Mouse (Mus musculus): ENCODE results near the gene Dcaf4. TPM values are rescaled to one million over a fixed set of nuclear protein-coding genes. Genes with fewer than 3 reads are reported as not detected.

The Dcaf4 gene
- total and polyA plus RNA-seq, 3 experiments: 11.9 to 17.2 (median 13.6) TPM

GRCm38 (mm10) chr12:83524329-83524728 lies 4.1 kb downstream of the Dcaf4 start:
- Histone ChIP-seq H3K4me3 (no peak overlapping the region), H3K4me1 (ENCODE audit: control insufficient read depth, insufficient read depth, low read length) (peaks cover 2% of the 10 kb centered on the region; the same call in 1 of the 2 replicates), H3K27ac (peak overlapping the region; percentile 56), H3K79me2 (replicated peaks; ENCODE audit: control insufficient read depth, insufficient read depth, low read length) (no peaks in the 10 kb centered on the region), H3K36me3 (ENCODE audit: control insufficient read depth, insufficient read depth, low read length) (no peaks in the 10 kb centered on the region), H3K9ac (ENCODE audit: low read depth, low read length) (no peak overlapping the region), H3K27me3 (ENCODE audit: control insufficient read depth, insufficient read depth, low read length) (no peaks in the 10 kb centered on the region)
- peak in 1 of 2 experiments; percentile 18 for DNase-seq
- peak; percentile 50 for TF ChIP-seq CTCF (IDR thresholded peaks at IDR 0.05)
- TF ChIP-seq EP300 (IDR thresholded peaks at IDR 0.05; ENCODE audit: insufficient read depth, low read depth, low read length): no peak
- intact Hi-C loops (cut with DNase I): loop anchor here (5.0 kb wide), 1 partner anchor 58 kb away; no protein-coding TSS in a partner anchor
- 59% methylated on average over 5 of the region's 5 CpGs for WGBS

DNA sequence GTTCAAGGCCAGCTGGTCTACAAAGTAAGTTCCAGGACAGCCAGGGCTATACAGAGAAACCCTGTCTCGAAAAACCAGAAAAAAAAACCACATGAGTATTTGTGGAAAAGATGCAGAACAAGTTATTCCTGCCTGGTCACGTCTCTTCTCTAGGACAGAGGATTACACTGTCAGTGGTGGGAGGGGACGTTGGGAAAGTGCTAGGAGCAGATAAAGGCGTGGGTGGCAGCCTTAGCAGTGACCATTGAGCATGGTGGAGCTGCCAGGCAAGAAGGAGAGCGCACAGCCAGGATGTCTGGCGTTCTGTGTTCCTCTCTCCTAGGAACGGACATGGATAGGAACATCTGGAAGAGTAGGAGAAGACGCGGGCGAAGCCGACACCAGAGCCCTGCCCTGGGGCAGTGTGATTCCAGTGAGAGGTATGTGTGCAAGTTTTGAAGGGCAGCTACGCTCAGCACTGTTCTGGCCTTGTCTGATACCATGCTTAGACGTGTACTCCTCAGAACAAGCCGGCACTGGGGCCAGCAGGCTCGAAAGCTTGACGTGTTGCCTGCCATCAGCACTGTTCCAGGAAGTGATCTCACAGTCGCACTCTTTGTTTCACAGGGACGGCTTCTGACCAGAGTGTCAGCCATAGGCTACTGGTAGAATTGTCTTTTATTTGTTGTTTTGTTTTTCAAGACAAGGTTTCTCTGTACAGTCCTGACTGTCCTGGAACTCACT lies 5.7 kb downstream of the Dcaf4 start:
- TF ChIP-seq CTCF (IDR thresholded peaks at IDR 0.05) (no peak), POLR2A (IDR thresholded peaks at IDR 0.05; ENCODE audit: insufficient read depth, low read depth, low read length) (no peak), EP300 (IDR thresholded peaks at IDR 0.05; ENCODE audit: insufficient read depth, low read depth, low read length) (no peak)
- intact Hi-C loops (cut with DNase I): no loop called here
- no peak for DNase-seq
- WGBS: 42% methylated on average over 18 of the region's 18 CpGs
- Histone ChIP-seq H3K4me3 (no peak overlapping the region), H3K9ac (ENCODE audit: low read depth, low read length) (no peak overlapping the region), H3K79me2 (replicated peaks; ENCODE audit: control insufficient read depth, insufficient read depth, low read length) (no peaks in the 10 kb centered on the region), H3K27me3 (ENCODE audit: control insufficient read depth, insufficient read depth, low read length) (no peaks in the 10 kb centered on the region), H3K4me1 (ENCODE audit: control insufficient read depth, insufficient read depth, low read length) (peaks cover 2% of the 10 kb centered on the region; the same call in 1 of the 2 replicates), H3K36me3 (ENCODE audit: control insufficient read depth, insufficient read depth, low read length) (no peaks in the 10 kb centered on the region), H3K27ac (no peak overlapping the region)

DNA sequence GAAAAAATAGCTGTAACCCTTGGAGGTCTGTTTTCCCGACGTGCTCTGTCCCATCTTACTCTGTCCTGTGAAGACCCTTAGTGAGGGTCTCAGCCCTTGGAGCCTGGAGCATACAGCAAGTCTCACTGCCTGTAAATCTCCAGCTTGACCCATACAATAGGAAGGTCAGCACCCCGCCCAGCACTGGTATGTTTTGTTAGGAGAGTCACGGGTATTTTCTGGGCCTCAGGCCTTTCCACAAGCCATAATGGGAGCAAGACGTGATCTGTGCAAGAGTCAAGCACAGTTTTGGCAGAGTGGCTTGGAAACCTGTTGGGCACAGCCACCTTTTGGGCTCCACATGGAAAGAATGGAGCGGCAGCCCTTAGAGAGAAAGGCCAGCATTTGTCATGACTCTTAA lies 7.5 kb downstream of the Dcaf4 start:
- H3K36me3 ChIP-seq (ENCODE audit: control insufficient read depth, insufficient read depth, low read length): no peaks in the 10 kb centered on the region
- H3K4me1 ChIP-seq (ENCODE audit: control insufficient read depth, insufficient read depth, low read length): no peaks in the 10 kb centered on the region; the same call in 1 of the 2 replicates
- DNase-seq: no peak
- no peaks in the 10 kb centered on the region for H3K79me2 ChIP-seq (replicated peaks; ENCODE audit: control insufficient read depth, insufficient read depth, low read length)
- H3K27me3 ChIP-seq (ENCODE audit: control insufficient read depth, insufficient read depth, low read length): no peaks in the 10 kb centered on the region
- H3K27ac ChIP-seq: no peak overlapping the region
- intact Hi-C loops (cut with DNase I): no loop called here
- H3K4me3 ChIP-seq: no peak overlapping the region
- TF ChIP-seq POLR2A (IDR thresholded peaks at IDR 0.05; ENCODE audit: insufficient read depth, low read depth, low read length) (no peak), EP300 (IDR thresholded peaks at IDR 0.05; ENCODE audit: insufficient read depth, low read depth, low read length) (no peak), CTCF (IDR thresholded peaks at IDR 0.05) (no peak)
- no peak overlapping the region for H3K9ac ChIP-seq (ENCODE audit: low read depth, low read length)
- 79% methylated on average over 6 of the region's 6 CpGs for WGBS

DNA sequence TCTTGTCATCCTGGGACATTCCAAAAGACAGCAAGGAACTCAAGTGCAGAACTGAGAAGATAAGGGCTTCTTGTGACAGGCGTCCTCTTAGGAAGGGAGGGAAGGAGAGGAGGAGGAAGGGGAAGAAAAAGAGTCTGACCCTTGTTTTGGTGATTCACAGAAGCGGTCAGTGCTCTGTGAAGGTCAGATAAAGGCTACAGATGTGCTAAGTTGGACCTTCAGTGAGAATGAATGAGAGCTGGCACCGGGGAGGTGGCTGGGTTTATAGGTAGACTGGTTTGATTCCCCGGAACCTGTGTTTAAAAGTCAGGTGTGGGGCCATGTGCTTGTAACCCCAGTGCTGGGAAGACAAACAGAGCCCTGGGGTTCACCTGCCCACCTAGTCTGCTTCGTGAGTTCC lies 8.4 kb downstream of the Dcaf4 start:
- Histone ChIP-seq H3K27me3 (ENCODE audit: control insufficient read depth, insufficient read depth, low read length) (no peaks in the 10 kb centered on the region), H3K36me3 (ENCODE audit: control insufficient read depth, insufficient read depth, low read length) (no peaks in the 10 kb centered on the region), H3K27ac (no peak overlapping the region), H3K4me3 (no peak overlapping the region), H3K4me1 (ENCODE audit: control insufficient read depth, insufficient read depth, low read length) (no peaks in the 10 kb centered on the region; the same call in 1 of the 2 replicates), H3K79me2 (replicated peaks; ENCODE audit: control insufficient read depth, insufficient read depth, low read length) (no peaks in the 10 kb centered on the region), H3K9ac (ENCODE audit: low read depth, low read length) (no peak overlapping the region)
- intact Hi-C loops (cut with DNase I): no loop called here
- WGBS: 82% methylated on average over 5 of the region's 5 CpGs
- TF ChIP-seq EP300 (IDR thresholded peaks at IDR 0.05; ENCODE audit: insufficient read depth, low read depth, low read length) (no peak), POLR2A (IDR thresholded peaks at IDR 0.05; ENCODE audit: insufficient read depth, low read depth, low read length) (no peak), CTCF (IDR thresholded peaks at IDR 0.05) (no peak)
- no peak for DNase-seq

DNA sequence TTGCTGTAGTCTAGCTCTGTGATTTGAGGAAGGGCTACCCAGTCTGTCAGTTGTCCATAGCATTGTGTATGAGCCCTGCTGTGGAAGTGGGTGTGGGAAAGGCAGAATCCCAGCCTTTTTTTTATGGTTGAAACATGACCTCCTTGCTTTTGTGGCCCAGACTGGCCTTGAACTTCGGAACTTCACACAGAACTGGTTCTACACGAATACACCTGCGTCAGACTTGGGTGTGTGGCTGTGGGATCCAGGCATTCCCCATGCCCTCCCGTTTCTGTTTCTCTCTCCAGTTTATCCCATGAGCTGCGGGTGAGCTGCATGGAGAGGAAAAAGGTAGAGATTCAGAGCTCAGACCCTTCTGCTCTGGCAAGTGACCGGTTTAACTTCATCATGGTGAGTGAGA lies 11.7 kb downstream of the Dcaf4 start:
- H3K36me3 ChIP-seq (ENCODE audit: control insufficient read depth, insufficient read depth, low read length): no peaks in the 10 kb centered on the region
- DNase-seq: no peak
- WGBS: 91% methylated on average over 6 of the region's 6 CpGs

GRCm38 (mm10) chr12:83532966-83533365 lies 12.7 kb downstream of the Dcaf4 start:
- Histone ChIP-seq H3K4me1 (ENCODE audit: control insufficient read depth, insufficient read depth, low read length) (no peaks in the 10 kb centered on the region), H3K36me3 (ENCODE audit: control insufficient read depth, insufficient read depth, low read length) (no peaks in the 10 kb centered on the region)

More for the DNA sequence above, 11.7 kb downstream of the Dcaf4 start:
- no peaks in the 10 kb centered on the region for H3K4me1 ChIP-seq (ENCODE audit: control insufficient read depth, insufficient read depth, low read length)
- TF ChIP-seq CTCF (IDR thresholded peaks at IDR 0.05) (no peak), EP300 (IDR thresholded peaks at IDR 0.05; ENCODE audit: insufficient read depth, low read depth, low read length) (no peak), POLR2A (IDR thresholded peaks at IDR 0.05; ENCODE audit: insufficient read depth, low read depth, low read length) (no peak)
- intact Hi-C loops (cut with DNase I): no loop called here
- no peaks in the 10 kb centered on the region for H3K79me2 ChIP-seq (replicated peaks; ENCODE audit: control insufficient read depth, insufficient read depth, low read length)
- no peak overlapping the region for H3K9ac ChIP-seq (ENCODE audit: low read depth, low read length)
- no peak overlapping the region for H3K4me3 ChIP-seq
- H3K27ac ChIP-seq: no peak overlapping the region
- no peaks in the 10 kb centered on the region for H3K27me3 ChIP-seq (ENCODE audit: control insufficient read depth, insufficient read depth, low read length)

More at GRCm38 (mm10) chr12:83532966-83533365, 12.7 kb downstream of the Dcaf4 start:
- Histone ChIP-seq H3K27ac (no peak overlapping the region), H3K79me2 (replicated peaks; ENCODE audit: control insufficient read depth, insufficient read depth, low read length) (no peaks in the 10 kb centered on the region), H3K9ac (ENCODE audit: low read depth, low read length) (no peak overlapping the region), H3K27me3 (ENCODE audit: control insufficient read depth, insufficient read depth, low read length) (no peaks in the 10 kb centered on the region), H3K4me3 (no peak overlapping the region)
- DNase-seq: peak; percentile 31 to 36
- TF ChIP-seq CTCF (IDR thresholded peaks at IDR 0.05): no peak
- TF ChIP-seq POLR2A (IDR thresholded peaks at IDR 0.05; ENCODE audit: insufficient read depth, low read depth, low read length): no peak
- no peak for TF ChIP-seq EP300 (IDR thresholded peaks at IDR 0.05; ENCODE audit: insufficient read depth, low read depth, low read length)
- WGBS: 49% methylated on average over 3 of the region's 3 CpGs
- intact Hi-C loops (cut with DNase I): no loop called here

All from heart, adult 2 months (tissue).